Mouse (Mus musculus): ENCODE results near the gene Nr1d1. TPM values are rescaled to one million over a fixed set of nuclear protein-coding genes. Genes with fewer than 3 reads are reported as not detected.
A peak's percentile ranks its signal among the peaks of the same experiment; 100 is the strongest.

Gene Nr1d1
- total and polyA plus RNA-seq, 2 experiments from 2014 or later = 7.5 to 13.5 TPM

GRCm38 (mm10) chr11:98767713-98768112 is 7.4 kb downstream of the Nr1d1 start:
- Histone ChIP-seq H3K4me3 (ENCODE audit: low read length) (no peak overlapping the region), H3K9me3 (ENCODE audit: low read length) (no peaks in the 10 kb centered on the region), H3K4me1 (ENCODE audit: insufficient read depth, low read length) (peaks cover 26% of the 10 kb centered on the region), H3K36me3 (ENCODE audit: insufficient read depth, low read length) (peaks cover 52% of the 10 kb centered on the region), H3K27ac (peak overlapping the region; percentile 78), H3K4me2 (ENCODE audit: low read depth, low read length) (peak overlapping the region; percentile 43), H3K27me3 (ENCODE audit: insufficient read depth, low read length) (no peaks in the 10 kb centered on the region), H3K9ac (replicated peaks; ENCODE audit: low read length) (no peak overlapping the region)
- ATAC-seq (no peak), DNase-seq (ENCODE audit: low spot score) (peak; percentile 54)
- no peak for TF ChIP-seq CTCF (IDR thresholded peaks at IDR 0.05; ENCODE audit: low read depth)
- 9% methylated on average over 4 of the region's 4 CpGs for WGBS

GRCm38 (mm10) chr11:98767276-98767675 is 7.9 kb downstream of the Nr1d1 start:
- Histone ChIP-seq H3K4me1 (ENCODE audit: insufficient read depth, low read length) (peaks cover 24% of the 10 kb centered on the region), H3K36me3 (ENCODE audit: insufficient read depth, low read length) (peaks cover 53% of the 10 kb centered on the region), H3K4me3 (ENCODE audit: low read length) (no peak overlapping the region), H3K9ac (replicated peaks; ENCODE audit: low read length) (no peak overlapping the region), H3K27me3 (ENCODE audit: insufficient read depth, low read length) (no peaks in the 10 kb centered on the region), H3K27ac (peak overlapping the region; percentile 78), H3K4me2 (ENCODE audit: low read depth, low read length) (no peak overlapping the region), H3K9me3 (ENCODE audit: low read length) (no peaks in the 10 kb centered on the region)
- ATAC-seq = peak; percentile 27; the same call in 1 of the 2 replicates
- no peak for TF ChIP-seq CTCF (IDR thresholded peaks at IDR 0.05; ENCODE audit: low read depth)
- peak; percentile 70 for DNase-seq (ENCODE audit: low spot score)
- WGBS = 23% methylated on average over 9 of the region's 9 CpGs

GRCm38 (mm10) chr11:98766816-98767215 is 8.3 kb downstream of the Nr1d1 start:
- Histone ChIP-seq H3K4me2 (ENCODE audit: low read depth, low read length) (no peak overlapping the region), H3K9me3 (ENCODE audit: low read length) (no peaks in the 10 kb centered on the region), H3K27me3 (ENCODE audit: insufficient read depth, low read length) (no peaks in the 10 kb centered on the region), H3K9ac (replicated peaks; ENCODE audit: low read length) (0 out of 2 replicates have a peak overlapping the region, but pooled peaks have one; percentile 9), H3K4me3 (ENCODE audit: low read length) (no peak overlapping the region), H3K4me1 (ENCODE audit: insufficient read depth, low read length) (peaks cover 23% of the 10 kb centered on the region; the same call in 1 of the 2 replicates), H3K27ac (peak overlapping the region; percentile 78), H3K36me3 (ENCODE audit: insufficient read depth, low read length) (peaks cover 58% of the 10 kb centered on the region)
- ATAC-seq = peak; percentile 19; the same call in 1 of the 2 replicates
- no peak for TF ChIP-seq CTCF (IDR thresholded peaks at IDR 0.05; ENCODE audit: low read depth)
- no peak for DNase-seq (ENCODE audit: low spot score)
- 24% methylated on average over 5 of the region's 5 CpGs for WGBS

GRCm38 (mm10) chr11:98766346-98766745 is 8.8 kb downstream of the Nr1d1 start:
- Histone ChIP-seq H3K27me3 (ENCODE audit: insufficient read depth, low read length) (no peaks in the 10 kb centered on the region), H3K4me3 (ENCODE audit: low read length) (no peak overlapping the region), H3K9ac (replicated peaks; ENCODE audit: low read length) (0 out of 2 replicates have a peak overlapping the region, but pooled peaks have one; percentile 9), H3K27ac (peak overlapping the region; percentile 78; the same call in 1 of the 2 replicates), H3K36me3 (ENCODE audit: insufficient read depth, low read length) (peaks cover 60% of the 10 kb centered on the region), H3K9me3 (ENCODE audit: low read length) (no peaks in the 10 kb centered on the region), H3K4me1 (ENCODE audit: insufficient read depth, low read length) (peaks cover 23% of the 10 kb centered on the region; the same call in 1 of the 2 replicates), H3K4me2 (ENCODE audit: low read depth, low read length) (no peak overlapping the region)
- no peak for ATAC-seq
- no peak for TF ChIP-seq CTCF (IDR thresholded peaks at IDR 0.05; ENCODE audit: low read depth)
- DNase-seq (ENCODE audit: low spot score) = no peak
- WGBS = 23% methylated on average over 2 of the region's 2 CpGs

GRCm38 (mm10) chr11:98765421-98766309 is 9.5 kb downstream of the Nr1d1 start:
- DNase-seq (ENCODE audit: low spot score) (peak; percentile 57), ATAC-seq (no peak)

GRCm38 (mm10) chr11:98764746-98765145 is 10.4 kb downstream of the Nr1d1 start:
- no peak overlapping the region for H3K4me3 ChIP-seq (ENCODE audit: low read length)
- H3K4me1 ChIP-seq (ENCODE audit: insufficient read depth, low read length) = peaks cover 23% of the 10 kb centered on the region; the same call in 1 of the 2 replicates
- H3K36me3 ChIP-seq (ENCODE audit: insufficient read depth, low read length) = peaks cover 49% of the 10 kb centered on the region
- H3K27me3 ChIP-seq (ENCODE audit: insufficient read depth, low read length) = no peaks in the 10 kb centered on the region
- no peak for TF ChIP-seq CTCF (IDR thresholded peaks at IDR 0.05; ENCODE audit: low read depth)
- ATAC-seq (no peak), DNase-seq (ENCODE audit: low spot score) (no peak)
- H3K4me2 ChIP-seq (ENCODE audit: low read depth, low read length) = no peak overlapping the region
- H3K9ac ChIP-seq (replicated peaks; ENCODE audit: low read length) = no peak overlapping the region
- H3K9me3 ChIP-seq (ENCODE audit: low read length) = no peaks in the 10 kb centered on the region
- peak overlapping the region; percentile 78 for H3K27ac ChIP-seq

More at GRCm38 (mm10) chr11:98765421-98766309, 9.5 kb downstream of the Nr1d1 start:
- Histone ChIP-seq H3K4me3 (ENCODE audit: low read length) (no peak overlapping the region), H3K27me3 (ENCODE audit: insufficient read depth, low read length) (no peaks in the 10 kb centered on the region), H3K36me3 (ENCODE audit: insufficient read depth, low read length) (peaks cover 54% of the 10 kb centered on the region), H3K4me2 (ENCODE audit: low read depth, low read length) (no peak overlapping the region), H3K4me1 (ENCODE audit: insufficient read depth, low read length) (peaks cover 23% of the 10 kb centered on the region; the same call in 1 of the 2 replicates), H3K9ac (replicated peaks; ENCODE audit: low read length) (no peak overlapping the region), H3K9me3 (ENCODE audit: low read length) (no peaks in the 10 kb centered on the region), H3K27ac (peak overlapping the region; percentile 78)
- TF ChIP-seq CTCF (IDR thresholded peaks at IDR 0.05; ENCODE audit: low read depth) = no peak
- WGBS = 46% methylated on average over 8 of the region's 9 CpGs

Data from hindbrain, postnatal 0 days (tissue).